Mouse (Mus musculus): ENCODE data around the gene Hist3h2ba.

GRCm38 (mm10) chr11:58997541-58997940 lies 48.8 kb downstream of the Hist3h2ba start:
- TF ChIP-seq CTCF (IDR thresholded peaks at IDR 0.05) (no peak), EP300 (IDR thresholded peaks at IDR 0.05) (no peak)

Data from lung, postnatal 0 days (tissue).